Mouse (Mus musculus): ENCODE results near the gene Rtn4. TPM values are rescaled to one million over a fixed set of nuclear protein-coding genes. Genes with fewer than 3 reads are reported as not detected.

The Rtn4 gene
- total and polyA plus RNA-seq, 3 experiments = 284 to 360 (median 354) TPM

DNA sequence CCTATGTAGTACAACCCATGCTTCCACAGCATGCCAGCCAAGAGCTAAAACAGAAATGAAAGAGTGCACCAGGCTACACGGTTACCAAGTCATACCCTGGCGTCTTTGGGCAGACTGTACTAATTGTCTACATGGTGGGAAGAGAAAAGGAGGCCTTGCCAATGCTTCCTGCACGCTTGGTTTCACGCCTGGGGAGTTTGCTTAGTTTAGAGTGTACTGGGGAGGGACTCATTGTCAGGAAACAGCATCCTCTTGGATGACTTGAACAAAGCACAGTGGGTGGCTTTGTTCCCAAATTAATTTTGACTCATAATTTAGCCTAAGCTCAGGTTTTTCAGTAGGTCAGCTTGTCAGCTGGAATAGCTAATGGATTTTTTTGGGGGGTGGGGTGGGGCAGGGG lies 72.3 kb downstream of the Rtn4 start:
- DNase-seq = no peak

DNA sequence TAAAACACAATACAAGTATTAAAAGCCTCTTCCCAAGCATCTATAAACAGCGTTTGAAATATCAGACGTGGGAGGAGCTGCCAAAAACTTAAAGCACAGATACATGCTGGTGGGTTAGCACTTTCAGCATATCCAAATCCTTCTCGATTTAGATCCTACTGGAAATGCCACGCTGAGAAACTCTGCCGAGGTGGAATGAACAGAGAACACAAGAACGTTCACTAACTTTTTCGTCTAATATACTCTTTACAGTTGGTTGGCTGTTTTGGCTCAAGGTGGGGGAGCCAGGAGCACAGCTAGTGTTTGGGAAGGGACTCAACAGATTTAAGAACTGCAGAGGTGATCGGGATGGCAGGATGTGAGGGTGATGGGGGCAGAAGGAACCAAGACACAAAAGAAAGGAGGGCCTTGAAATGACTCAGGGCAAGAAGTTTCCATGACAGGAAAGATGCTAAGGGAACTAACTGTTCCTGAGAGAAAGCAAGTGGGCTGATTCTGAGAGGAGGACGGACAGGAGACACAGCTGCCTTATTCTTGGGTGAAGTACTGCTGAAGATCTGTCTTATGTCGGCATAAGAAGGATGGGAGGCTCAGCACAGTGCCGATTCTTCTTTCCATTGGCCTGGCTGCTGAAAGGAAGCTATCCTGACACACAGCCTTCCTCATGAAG lies 73.7 kb downstream of the Rtn4 start:
- no peak for DNase-seq

DNA sequence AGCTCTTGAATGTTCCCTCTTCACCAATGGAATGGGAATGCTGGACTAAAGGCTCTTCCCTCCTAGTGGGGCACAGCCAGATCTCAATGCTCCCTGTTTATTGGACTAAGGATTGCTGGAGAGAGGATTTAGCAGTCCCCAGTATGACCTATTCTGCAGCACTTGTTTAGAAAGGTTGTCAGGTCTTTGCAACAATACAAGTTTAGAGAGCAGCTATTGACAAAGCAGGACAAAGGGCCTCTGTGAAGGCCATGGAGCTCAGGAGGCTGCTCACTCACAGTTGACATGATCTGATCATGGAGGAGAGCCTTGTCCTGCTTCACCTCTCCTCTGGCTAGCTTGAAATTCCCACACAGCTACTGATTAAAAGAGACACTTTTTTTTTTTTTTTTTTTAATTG lies 75.8 kb downstream of the Rtn4 start:
- no peak for DNase-seq

DNA sequence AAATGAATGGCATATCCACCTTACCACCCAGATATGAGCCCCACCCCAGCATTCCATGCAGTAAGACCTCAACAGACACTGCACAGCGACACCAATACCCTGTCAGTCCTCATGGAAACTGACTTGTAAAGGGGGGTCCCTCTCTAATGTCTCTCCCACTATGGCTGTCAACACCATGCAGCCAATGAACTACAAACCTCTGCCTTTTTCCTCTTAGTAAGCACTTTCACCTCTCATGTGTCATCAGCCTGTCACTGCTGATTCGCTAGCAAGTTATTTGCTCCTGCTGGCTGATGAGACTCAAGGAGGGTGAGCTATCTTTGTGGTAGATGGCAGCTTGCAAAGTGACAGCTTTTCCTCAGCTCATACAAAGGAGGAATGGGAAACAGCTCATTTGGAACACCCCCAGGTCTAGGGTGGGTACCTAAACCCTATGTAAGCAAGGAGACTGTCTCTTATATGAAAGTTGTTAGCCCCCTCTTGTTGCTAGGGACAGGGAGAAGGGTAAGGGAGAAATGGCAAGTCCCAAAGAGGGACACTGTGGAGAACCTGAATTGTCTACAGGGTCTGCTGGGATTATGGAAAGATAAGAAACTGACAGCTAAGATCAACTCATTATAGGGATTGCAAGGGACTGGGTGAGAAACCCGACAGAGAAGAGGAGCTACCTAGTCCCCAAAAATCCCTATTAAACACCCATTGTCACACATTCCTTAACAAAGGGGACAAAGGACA lies 78.1 kb downstream of the Rtn4 start:
- DNase-seq = no peak

DNA sequence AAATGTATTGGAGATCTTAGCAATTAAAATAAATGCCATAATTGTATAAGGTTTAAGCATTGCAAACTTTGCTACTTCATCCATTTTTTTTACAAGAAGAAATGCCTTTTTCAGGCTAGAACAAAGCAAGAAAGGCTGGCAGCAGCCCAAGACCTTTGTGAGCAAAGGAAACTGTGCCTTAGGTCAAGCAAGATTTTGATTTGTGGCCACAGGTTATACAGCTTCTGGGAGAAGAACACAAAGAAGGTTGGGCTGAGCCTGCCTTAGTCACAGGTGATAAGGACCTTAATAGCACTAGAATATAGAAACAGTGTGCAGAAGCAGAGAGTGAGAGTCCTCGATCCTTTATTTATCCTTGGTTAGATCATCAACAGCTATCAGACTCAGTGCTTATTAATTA lies 79.5 kb downstream of the Rtn4 start:
- peak; percentile 18 for DNase-seq

DNA sequence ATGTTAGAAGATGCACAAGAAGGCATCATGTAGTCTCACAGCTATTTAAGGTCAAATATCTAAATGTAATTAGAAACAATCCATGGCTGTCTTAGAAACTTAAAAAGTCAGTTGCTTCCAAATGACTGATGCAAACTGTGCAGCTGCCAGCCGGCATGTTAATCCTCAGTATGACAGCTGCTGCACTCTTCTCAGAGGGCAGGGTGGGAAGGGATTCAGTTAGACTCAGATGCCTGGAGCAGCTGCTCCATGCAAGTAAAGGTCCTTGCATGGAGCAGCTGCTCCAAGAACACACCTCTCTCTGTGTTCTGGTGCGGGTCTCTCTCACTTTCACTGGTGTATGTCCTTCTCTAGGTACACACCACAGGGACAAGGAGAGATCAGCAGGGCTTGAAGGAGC lies 81.5 kb downstream of the Rtn4 start:
- no peak for DNase-seq

DNA sequence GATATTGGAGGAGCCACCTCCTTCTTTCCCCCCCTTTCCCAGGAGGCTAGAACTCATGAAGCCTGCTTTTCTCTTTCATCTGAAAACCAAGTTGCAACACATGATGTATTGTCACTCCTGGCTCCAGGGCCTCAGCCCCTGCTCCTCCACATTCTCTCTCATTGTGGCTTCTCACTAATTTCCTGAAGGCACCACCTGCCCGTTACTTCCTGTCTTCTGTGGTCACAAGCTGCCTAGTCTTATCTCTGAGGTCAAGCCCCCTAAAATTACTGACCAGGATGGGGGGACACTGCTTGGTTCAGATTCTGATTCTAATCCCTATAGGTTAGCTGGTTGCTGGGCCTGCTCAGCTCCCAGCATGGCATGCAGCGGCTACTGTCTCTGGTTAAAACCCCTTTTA lies 82.0 kb downstream of the Rtn4 start:
- no peak for DNase-seq

DNA sequence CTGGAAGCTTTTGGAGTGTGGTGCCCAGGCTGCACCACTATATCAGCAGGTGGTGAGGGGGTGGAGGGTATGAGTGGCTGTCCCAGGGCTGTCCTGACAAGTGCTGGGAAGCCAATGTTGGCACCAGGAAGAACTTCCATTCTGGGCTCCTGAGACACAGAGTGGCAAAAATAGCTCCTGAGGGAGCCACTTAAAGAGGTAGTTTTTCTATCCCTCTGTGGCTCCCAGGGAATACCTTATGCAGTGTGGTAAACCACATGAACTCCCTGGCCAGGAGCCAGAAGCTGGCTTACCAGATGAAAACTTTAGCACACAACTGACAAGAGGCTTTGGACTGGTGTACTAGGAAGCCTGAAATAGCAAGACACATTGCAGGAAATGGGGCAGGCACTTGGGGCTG lies 85.2 kb downstream of the Rtn4 start:
- no peak for DNase-seq

DNA sequence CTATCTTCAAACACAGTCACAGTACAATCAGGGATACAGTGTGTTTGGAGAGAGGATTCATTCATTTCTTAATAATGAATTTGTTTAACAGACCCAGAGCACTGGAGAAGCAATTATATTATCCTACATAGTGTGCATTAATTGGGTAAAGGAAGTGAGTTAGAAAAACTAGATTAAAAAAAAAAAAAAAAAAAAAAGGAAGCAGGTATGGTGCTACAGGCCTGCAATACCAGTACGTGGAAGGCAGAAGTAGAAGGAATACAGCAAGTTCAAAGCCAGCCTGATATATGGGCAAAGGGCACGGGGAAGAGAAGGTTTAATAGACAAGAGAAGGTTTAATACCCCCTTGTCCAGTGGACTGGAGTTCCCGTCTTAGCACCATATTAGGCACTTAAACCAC lies 86.2 kb downstream of the Rtn4 start:
- no peak for DNase-seq

DNA sequence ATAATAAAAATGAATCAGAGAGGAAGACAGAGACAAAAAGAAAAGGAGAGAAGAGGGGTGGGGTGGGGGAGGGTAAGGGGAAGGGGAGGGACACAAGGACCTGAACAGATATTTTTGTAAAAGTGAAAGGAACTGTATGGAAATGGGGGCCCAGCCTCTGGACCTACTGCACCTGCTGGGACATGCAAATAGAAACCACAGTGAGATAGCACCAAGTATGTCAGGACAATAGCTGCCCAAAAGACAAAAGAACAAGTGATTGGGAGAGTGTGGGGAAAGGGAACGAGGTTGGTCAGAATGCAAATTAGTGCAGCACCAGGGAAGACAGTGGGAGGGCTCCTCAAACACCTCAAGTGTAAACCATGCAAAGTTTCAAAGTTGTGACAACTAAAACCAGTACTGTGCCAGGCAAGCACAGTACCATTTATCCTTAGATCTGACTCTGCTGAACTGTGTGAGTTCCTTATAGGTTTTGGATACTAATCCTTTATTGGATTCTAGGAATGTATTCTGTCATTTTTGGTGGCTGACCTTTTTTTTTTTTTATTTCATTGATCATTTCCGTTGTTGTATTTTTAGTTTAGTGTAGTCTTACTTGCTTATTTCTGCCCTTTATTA lies 86.8 kb downstream of the Rtn4 start:
- no peak for DNase-seq

DNA sequence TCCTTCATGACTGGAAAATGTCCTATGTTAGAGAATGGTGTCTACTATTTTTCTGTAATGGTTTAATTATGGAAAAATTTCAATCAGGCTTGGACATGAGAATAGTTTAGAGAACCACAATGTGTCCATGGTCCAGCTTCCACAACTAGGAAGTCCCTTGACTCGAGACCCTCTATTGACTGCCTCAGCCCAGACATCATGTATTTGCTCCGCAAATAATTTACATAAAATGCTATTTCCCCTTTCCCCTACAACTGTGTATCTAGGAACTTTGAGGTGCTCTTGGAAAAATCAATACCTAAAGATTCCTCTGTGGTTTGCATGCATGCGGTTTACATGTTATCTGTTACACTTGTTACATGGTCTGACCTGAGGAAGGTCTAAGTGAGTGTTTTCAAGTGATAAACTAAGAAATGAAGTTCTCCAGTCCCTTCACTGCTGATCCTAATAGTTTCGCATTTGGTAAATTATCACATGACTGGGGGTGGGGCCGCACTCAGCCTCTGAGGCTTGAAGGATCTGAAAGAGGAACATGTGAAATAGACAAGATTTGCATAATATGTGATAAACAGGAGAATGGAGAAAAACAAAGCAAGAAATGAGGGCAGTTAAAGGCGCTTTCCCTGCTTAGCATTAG lies 94.0 kb downstream of the Rtn4 start:
- DNase-seq = no peak

DNA sequence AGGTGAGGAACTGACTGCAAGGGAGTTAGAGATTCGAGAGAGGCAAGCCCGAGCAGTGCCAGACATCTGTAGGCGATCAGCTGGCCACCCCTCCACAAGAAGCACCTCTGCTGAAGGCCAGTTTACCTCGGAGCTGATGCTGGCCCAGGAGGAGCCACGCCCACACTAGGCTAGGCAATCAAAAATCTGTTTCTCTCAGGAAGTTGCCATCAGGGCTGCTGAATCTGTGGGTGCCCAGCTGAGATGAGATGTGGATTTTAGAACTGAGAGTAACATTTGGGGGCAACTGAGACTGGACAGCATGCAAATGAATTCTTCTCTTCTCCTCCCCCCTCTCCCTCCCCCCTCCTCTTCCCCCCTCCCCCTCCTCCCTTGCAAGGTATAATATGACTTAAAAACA lies 94.7 kb downstream of the Rtn4 start:
- no peak for DNase-seq

DNA sequence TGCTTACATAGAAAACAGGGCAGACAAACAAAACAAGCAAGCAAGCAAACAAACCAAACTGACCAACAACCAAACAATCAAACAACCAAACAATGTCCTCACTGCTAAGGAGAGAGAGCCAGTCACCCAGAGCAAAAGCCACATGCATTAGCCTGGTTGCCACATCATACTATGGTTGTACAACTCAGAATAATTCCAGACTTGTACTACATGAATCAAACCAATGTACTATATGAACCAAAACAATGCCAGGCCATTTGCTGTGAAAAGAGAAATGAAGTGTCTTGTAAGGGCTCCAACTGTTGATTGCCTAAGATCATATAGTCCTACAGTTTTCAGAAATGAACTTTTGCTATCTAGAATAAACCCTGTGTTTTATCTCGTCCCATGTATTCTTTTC lies 95.8 kb downstream of the Rtn4 start:
- DNase-seq = no peak

DNA sequence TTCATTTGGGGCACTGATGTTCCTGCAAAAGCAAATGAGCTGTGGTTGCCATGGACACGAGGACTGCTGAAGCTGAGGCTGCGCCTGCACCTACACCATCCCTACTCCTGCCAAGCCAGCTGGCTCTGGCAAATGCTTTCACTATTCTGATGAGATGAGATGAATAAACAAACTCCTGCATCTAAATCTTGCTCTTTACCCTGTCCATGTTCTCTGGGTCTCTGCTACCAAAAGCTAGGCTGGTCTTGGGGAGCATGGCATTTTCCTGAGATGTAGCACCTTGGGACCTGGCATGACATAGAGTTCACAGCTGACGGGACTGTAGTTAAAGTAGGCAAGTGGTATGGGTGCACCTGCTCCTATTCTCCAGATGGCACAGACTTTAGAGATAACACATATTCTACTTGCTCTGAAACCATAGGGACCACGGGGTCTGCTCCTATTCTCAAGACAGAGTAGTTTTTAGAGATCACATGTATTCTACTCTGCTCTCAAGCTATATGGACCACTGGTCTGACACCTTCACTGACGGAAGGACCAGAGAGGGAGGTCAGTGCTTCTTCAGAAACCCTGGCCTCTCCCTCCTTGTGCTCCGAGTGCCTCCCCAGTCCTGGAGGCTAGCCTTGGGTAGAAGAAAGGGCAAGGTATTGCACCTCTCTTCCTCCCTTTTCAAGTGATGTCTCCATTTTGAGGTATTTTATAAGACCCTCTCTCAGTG lies 96.3 kb downstream of the Rtn4 start:
- no peak for DNase-seq

DNA sequence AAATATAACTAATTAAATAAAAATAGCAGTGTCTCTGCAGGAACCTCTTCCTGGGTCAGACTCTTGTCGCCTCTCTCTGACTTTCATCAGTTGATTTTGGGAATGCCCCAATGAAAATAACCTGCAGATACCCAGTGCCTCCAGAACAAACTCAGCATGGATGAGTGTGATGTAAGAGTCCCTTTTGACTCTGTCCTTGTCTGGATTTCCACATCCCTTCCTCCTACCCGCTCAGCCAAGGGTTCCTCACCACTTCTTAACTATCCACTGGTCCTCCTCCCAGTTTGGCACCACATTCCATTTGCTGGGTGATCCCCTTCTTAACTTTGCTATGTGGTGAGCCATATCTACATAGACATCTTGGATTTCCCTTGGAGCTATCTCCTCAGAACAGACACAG lies 98.0 kb downstream of the Rtn4 start:
- no peak for DNase-seq

Other genes with a start within 250 kb of the Rtn4 start
- gene Prorsd1, start 177.9 kb upstream of the Rtn4 start, total RNA-seq (2021) = 10 to 100 TPM; 19.9 to 30.9 TPM
- 0.36 and 0.47 TPM in 2 replicates for gene Prorsd1, start 177.9 kb upstream of the Rtn4 start, polyA plus RNA-seq (2012; rRNA removed)
- 10 to 100 TPM; 29.8 to 49.8 TPM for gene Mtif2, start 166.5 kb upstream of the Rtn4 start, total RNA-seq (2021)
- 6.4 and 6.9 TPM in 2 replicates for gene Mtif2, start 166.5 kb upstream of the Rtn4 start, polyA plus RNA-seq (2012; rRNA removed)
- gene Clhc1, start 145.0 kb upstream of the Rtn4 start, total RNA-seq (2021) = under 1 TPM; 0.17 to 0.40 TPM
- gene Clhc1, start 145.0 kb upstream of the Rtn4 start, polyA plus RNA-seq (2012; rRNA removed) = not detected in 2 replicates
- 100 to 1,000 TPM; 580 to 927 TPM for gene Rps27a, start 144.8 kb upstream of the Rtn4 start, total RNA-seq (2021)
- 8.1 and 8.9 TPM in 2 replicates for gene Rps27a, start 144.8 kb upstream of the Rtn4 start, polyA plus RNA-seq (2012; rRNA removed)
- under 1 TPM; 0.40 to 0.52 TPM for gene 4931440F15Rik, start 132.7 kb downstream of the Rtn4 start, total RNA-seq (2021)
- gene 4931440F15Rik, start 132.7 kb downstream of the Rtn4 start, polyA plus RNA-seq (2012; rRNA removed) = 0.10 TPM in 2 replicates

Data from adrenal gland, adult 2 months (tissue).